Mouse (Mus musculus) left cerebral cortex, postnatal 14 days (tissue): ENCODE data around the gene Reep6. TPM values are rescaled to one million over a fixed set of nuclear protein-coding genes. Genes with fewer than 3 reads are reported as not detected.
A peak's percentile ranks its signal among the peaks of the same experiment; 100 is the strongest.

ENCODE experiments used
- DNase-seq, 2 experiments: peaks; one replicate each; pipeline ENCODE4 v3.0.0; 2021 to 2022; ENCODE audit warnings: low spot score in 2 of 2, mixed read lengths in 1 of 2
- intact Hi-C: fragments of 180-260 bp; cut with DNase I; formaldehyde crosslinking; loops from one replicate; pipeline ENCODE4 v1.15.1; 2025
- microRNA-seq, 2 experiments: library from miRNA; unstranded; fragments of <30 nt; microRNA quantifications; one replicate each; pipeline ENCODE4 v1.2.0; 2022
- total RNA-seq, 2 experiments: library from RNA; stranded (reverse); gene quantifications; 2 replicates each; pipeline ENCODE4 v1.2.3; 2021

The Reep6 gene
- total RNA-seq, 2 experiments from 2014 or later = 8.6 to 10.1 TPM

- intact Hi-C loops = loop anchor here (5.0 kb wide), 1 partner anchor 195 kb away; the partner anchor contains the start of gene Efna2
- DNase-seq = no peak
These were observed 42.2 kb downstream of the Reep6 start for GRCm38 (mm10) chr10:80371983-80372382.

- intact Hi-C loops = loop anchor here (5.0 kb wide), 1 partner anchor 195 kb away; the partner anchor contains the start of gene Efna2
- DNase-seq = no peak
These were observed 43.0 kb downstream of the Reep6 start for GRCm38 (mm10) chr10:80372706-80373105.

DNA sequence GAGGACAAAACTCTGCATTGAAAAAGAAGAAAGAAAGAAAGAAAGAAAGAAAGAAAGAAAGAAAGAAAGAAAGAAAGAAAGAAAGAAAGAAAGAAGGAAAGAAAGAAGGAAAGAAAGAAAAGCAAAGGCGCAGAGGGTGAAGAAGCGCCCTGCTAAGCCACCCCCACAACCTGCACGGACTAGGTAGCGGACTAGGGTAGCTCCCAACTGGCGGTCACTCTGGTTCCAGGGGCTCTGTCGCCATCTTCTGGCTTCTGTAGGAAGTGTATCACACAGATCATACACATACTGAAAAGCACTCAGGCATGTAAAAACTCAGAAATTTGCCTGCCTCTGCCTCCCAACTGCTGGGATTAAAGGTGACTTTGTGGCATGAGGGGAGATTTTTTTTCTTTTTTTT lies 44.3 kb downstream of the Reep6 start:
- intact Hi-C loops = loop anchor here (2.0 to 5.0 kb wide), 2 partner anchors 33 to 197 kb away; partner anchors contain the start of gene Efna2
- DNase-seq = peak; percentile 88 to 89

GRCm38 (mm10) chr10:80376160-80376559 lies 46.4 kb downstream of the Reep6 start:
- DNase-seq = peak; percentile 95 to 97
- intact Hi-C loops = no loop called here

DNA sequence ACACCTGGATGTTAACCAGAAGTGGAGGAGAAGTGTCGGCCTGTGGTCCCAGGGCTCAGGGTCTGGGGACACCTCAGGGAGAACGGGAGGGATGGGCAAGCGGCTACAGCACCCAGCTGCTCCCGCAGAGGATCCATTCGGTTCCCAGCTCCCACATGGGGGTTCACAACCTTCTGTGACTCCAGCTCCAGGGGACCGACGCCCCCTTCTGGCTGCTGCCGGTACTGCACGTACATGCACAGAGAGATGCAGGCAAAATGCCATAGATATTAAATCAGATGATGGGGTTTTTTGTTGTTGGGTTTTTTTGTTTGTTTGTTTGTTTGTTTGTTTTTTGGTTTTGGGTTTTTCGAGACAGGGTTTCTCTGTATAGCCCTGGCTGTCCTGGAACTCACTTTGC lies 48.0 kb downstream of the Reep6 start:
- no peak for DNase-seq
- intact Hi-C loops = no loop called here

DNA sequence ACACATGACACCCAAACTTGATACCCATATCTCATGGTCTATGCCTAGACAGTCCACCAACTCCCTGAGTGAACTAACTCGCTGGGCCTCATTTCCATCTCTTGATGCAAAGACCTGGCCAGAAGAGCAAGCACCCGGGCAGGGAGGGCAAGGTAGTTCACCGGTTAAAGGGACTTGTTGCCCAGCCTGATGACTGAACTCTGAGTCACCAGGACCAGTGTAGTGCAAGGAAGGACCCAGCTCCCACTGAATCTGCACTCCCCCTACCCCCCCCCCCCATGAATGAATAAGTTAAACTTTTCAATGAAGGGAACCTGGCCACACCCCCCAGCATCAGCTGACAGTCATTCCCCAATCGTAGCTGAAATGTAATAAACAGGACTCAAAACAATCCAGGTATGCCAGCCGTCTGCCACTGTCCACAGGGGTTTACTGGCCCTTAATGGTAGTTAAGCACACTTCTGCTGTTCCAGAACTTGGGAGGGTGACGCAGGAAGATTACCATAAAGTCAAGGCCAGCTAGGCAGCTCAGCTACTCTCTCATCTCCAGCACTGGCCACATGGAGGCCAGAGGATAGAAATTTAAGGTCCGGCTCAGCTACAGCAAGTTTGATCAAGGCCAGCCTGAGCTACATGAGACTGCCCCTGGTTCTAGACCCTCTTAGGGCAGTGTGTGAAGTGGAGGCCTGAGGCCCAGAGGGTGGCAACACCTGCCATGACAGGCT lies 53.0 kb downstream of the Reep6 start:
- DNase-seq = no peak
- intact Hi-C loops = no loop called here

DNA sequence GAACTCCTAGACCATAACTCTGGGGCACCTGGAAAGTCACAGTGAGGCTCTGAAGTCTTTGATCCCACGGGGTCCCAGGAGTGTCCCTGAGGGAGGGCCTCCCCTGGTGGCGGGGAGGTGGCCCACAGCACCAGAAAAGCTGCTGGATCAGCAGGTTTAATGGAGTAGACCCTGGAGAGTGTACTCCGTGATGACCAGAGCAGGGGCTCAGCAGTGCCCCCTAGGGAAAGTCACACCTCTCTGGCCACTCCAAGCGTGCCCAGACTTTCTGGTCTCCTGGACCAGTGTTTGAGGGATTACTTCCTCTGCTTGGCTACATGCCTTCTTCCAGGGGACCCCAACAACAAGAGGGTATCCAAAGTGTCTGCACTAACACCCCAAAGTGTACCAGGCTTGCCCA lies 53.7 kb downstream of the Reep6 start:
- no peak for DNase-seq
- intact Hi-C loops = no loop called here

- intact Hi-C loops = no loop called here
- DNase-seq = no peak
These were observed 54.4 kb downstream of the Reep6 start for GRCm38 (mm10) chr10:80384115-80384639.

DNA sequence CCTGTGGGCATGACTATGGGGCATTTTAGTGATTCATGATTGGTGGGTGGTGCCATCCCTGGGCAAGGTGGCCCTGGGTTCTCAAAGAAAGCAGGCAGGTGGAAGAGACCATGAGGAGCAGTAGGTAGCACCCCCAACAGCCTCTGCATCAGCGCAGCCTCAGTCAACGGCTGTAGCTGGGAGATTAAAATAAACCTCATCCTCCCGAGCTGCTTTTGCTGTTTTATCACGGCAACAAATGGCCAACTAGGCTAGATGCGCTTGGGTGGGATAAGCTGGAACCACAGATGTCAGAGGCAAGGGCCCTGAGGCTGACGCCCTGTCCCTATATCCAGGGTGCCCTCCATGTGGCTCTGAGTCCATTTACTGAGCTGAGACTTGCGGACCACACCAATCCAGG lies 55.0 kb downstream of the Reep6 start:
- intact Hi-C loops = no loop called here
- no peak for DNase-seq

GRCm38 (mm10) chr10:80385310-80385709 lies 55.6 kb downstream of the Reep6 start:
- intact Hi-C loops = no loop called here
- no peak for DNase-seq

Small RNAs within 50 kb of the gene (microRNA-seq; reads per million reads assigned to microRNA genes)
- 0 reads per million in 2 experiments for gene Gm22721

Other genes with a start within 250 kb of the Reep6 start
- gene Sbno2, start 224.4 kb upstream of the Reep6 start, total RNA-seq = 10 to 100 TPM; 19.2 to 19.3 TPM
- gene Stk11, start 214.2 kb upstream of the Reep6 start, total RNA-seq = 10 to 100 TPM; 86.2 to 90.8 TPM
- gene Atp5d, start 191.3 kb upstream of the Reep6 start, total RNA-seq = 100 to 1,000 TPM; 403 to 424 TPM
- 100 to 1,000 TPM; 437 to 473 TPM for gene Cbarp, start 189.1 kb upstream of the Reep6 start, total RNA-seq
- gene Midn, start 181.7 kb upstream of the Reep6 start, total RNA-seq = 10 to 100 TPM; 94.0 to 96.3 TPM
- gene Cirbp, start 164.0 kb upstream of the Reep6 start, total RNA-seq = 100 to 1,000 TPM in 1 of 2 experiments, 10 to 100 TPM in 1; 95.6 to 111 TPM
- gene 1600002K03Rik, start 157.0 kb upstream of the Reep6 start, total RNA-seq = 1 to 10 TPM; 5.7 to 6.2 TPM
- 10 to 100 TPM; 13.9 to 14.3 TPM for gene Efna2, start 150.5 kb upstream of the Reep6 start, total RNA-seq
- 10 to 100 TPM; 39.4 to 41.5 TPM for gene Mum1, start 103.5 kb upstream of the Reep6 start, total RNA-seq
- 100 to 1,000 TPM; 171 to 187 TPM for gene Ndufs7, start 80.8 kb upstream of the Reep6 start, total RNA-seq
- gene Gamt, start 68.9 kb upstream of the Reep6 start, total RNA-seq = 10 to 100 TPM; 20.7 to 29.7 TPM
- 10 to 100 TPM; 84.3 to 84.9 TPM for gene Dazap1, start 68.5 kb upstream of the Reep6 start, total RNA-seq
- 100 to 1,000 TPM; 743 to 795 TPM for gene Rps15, start 37.5 kb upstream of the Reep6 start, total RNA-seq
- gene Apc2, start 34.0 kb upstream of the Reep6 start, total RNA-seq = 100 to 1,000 TPM; 131 to 139 TPM
- gene 2310011J03Rik, start 9.4 kb upstream of the Reep6 start, total RNA-seq = 10 to 100 TPM; 21.2 to 25.5 TPM
- gene Pcsk4, start 455 bp upstream of the Reep6 start, total RNA-seq = 1 to 10 TPM; 4.9 to 5.7 TPM
- 1 to 10 TPM; 2.0 to 4.2 TPM for gene Adamtsl5, start 18.5 kb downstream of the Reep6 start, total RNA-seq
- gene Plk5, start 26.5 kb downstream of the Reep6 start, total RNA-seq = 10 to 100 TPM in 1 of 2 experiments, 1 to 10 TPM in 1; 7.6 to 10.6 TPM
- gene Mex3d, start 57.7 kb downstream of the Reep6 start, total RNA-seq = 10 to 100 TPM; 19.9 to 24.1 TPM
- 100 to 1,000 TPM; 122 to 134 TPM for gene Mbd3, start 69.6 kb downstream of the Reep6 start, total RNA-seq
- 100 to 1,000 TPM; 587 to 604 TPM for gene Uqcr11, start 76.9 kb downstream of the Reep6 start, total RNA-seq
- gene Tcf3, start 103.7 kb downstream of the Reep6 start, total RNA-seq = 10 to 100 TPM; 26.6 to 29.1 TPM
- gene Onecut3, start 164.9 kb downstream of the Reep6 start, total RNA-seq = not detected
- gene Atp8b3, start 209.2 kb downstream of the Reep6 start, total RNA-seq = under 1 TPM; 0.15 TPM
- 10 to 100 TPM; 44.5 to 46.3 TPM for gene Rexo1, start 231.6 kb downstream of the Reep6 start, total RNA-seq
- gene Klf16, start 247.4 kb downstream of the Reep6 start, total RNA-seq = 10 to 100 TPM; 46.7 to 48.0 TPM